Mouse (Mus musculus): ENCODE measurements around the gene Col27a1. TPM values are rescaled to one million over a fixed set of nuclear protein-coding genes. Genes with fewer than 3 reads are reported as not detected.

Col27a1 gene
- total RNA-seq (2021) = 10 to 100 TPM; 17.5 to 19.5 TPM
- long read RNA-seq, experiment 1, partial matches to known transcripts = 1 of 5 reads
- long read RNA-seq, experiment 1, other reads (novel, unspliced or antisense) = 3 of 5 reads
- long read RNA-seq, experiment 2, partial matches to known transcripts = 1 of 3 reads
- long read RNA-seq, experiment 2, other reads (novel, unspliced or antisense) = 1 of 3 reads

- no peak for DNase-seq (ENCODE audit: low spot score in 2 of 2)
These were observed at the start of gene Col27a1 for GRCm38 (mm10) chr4:63213907-63214621. Col27a1 (plus strand) TSS chr4:63214004.

- DNase-seq (ENCODE audit: low spot score in 2 of 2) = no peak
These were observed 48.2 kb upstream of the Col27a1 start for GRCm38 (mm10) chr4:63165636-63166035.

DNA sequence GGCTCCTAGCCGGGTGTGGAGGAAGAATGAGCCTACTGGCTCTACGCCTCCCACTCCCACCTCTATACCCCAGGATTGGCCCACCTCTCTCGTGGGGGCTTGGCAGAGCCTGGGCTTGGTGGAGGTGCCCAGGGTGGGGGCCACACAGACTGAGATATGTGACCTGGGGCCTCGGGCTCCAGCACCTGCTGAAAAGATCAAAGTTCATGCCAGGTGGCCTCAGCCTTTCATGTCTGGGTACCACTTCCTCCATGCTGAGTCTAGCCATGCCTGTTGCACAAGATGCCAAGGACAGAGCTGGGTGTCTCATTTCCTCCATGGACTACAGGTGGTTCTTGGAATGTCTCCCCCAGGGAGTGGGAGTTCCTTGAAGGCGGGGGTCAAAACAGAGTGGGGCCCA is 47.5 kb upstream of the Col27a1 start:
- DNase-seq (ENCODE audit: low spot score in 2 of 2) = no peak

- no peak for DNase-seq (ENCODE audit: low spot score in 2 of 2)
These were observed 43.7 kb upstream of the Col27a1 start for GRCm38 (mm10) chr4:63170061-63170460.

DNA sequence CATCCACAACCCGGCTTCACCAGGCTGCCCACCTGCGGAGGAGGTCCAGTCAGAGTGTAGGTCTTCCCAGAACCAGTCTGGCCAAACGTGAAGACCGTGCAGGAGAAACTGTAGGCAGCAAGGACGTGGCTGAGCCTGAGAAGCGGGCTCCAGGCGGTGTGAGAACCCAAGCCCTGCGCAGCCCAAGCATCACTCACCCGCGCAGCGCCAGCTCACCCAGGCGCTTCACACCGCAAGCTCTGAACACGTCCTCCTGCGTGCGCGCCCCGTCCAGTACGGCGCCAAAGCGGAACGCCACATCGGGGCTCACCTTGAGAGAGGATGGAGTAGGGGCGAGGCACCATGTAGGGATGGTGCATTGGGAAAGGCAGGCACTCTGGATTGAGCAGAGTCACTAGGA is 42.7 kb upstream of the Col27a1 start:
- DNase-seq (ENCODE audit: low spot score in 2 of 2) = no peak

DNA sequence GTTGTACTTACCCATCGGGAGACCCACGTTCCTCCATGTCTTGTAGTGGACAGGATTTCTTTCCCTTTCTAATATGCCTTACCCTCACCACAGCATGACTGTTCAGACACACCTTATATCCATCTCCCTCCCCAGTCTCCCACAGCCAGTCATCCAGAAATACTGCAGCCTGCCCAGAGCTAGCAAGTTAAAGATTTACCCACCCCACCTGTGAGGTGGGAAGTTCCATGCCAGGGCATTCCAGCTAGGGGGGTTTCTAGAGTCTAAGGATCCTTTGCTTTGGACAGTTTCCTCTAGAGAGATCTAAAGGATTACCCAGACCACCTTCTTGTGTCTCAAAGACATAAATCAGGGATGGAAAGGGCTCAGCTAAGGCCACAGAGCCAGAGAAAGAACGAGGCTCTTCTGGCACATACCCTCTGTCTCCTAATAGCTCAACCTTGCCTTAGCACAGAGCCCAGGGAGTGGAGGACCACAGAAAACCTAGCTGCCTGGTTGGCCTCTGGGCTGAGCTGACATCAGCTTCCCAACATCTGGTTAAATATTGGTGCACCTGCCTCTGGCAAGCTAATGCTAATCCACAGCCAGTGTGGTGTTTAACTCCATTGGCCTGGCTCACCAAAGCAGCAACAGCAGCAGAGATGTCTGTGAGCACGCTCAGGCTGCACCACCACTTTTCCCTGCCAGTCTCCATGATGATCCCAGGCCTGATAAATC is 41.7 kb upstream of the Col27a1 start, which contains the start of gene Kif12:
Gene Kif12 (minus strand): TSS at position 163 of the 717 bp plus-strand sequence.
- DNase-seq (ENCODE audit: low spot score in 2 of 2) = no peak

- DNase-seq (ENCODE audit: low spot score in 2 of 2) = peak in 1 of 2 experiments; percentile 55
These were observed 32.2 kb upstream of the Col27a1 start for GRCm38 (mm10) chr4:63181556-63181955.

- DNase-seq (ENCODE audit: low spot score in 2 of 2) = no peak
These were observed 27.4 kb upstream of the Col27a1 start for GRCm38 (mm10) chr4:63186281-63186870.

DNA sequence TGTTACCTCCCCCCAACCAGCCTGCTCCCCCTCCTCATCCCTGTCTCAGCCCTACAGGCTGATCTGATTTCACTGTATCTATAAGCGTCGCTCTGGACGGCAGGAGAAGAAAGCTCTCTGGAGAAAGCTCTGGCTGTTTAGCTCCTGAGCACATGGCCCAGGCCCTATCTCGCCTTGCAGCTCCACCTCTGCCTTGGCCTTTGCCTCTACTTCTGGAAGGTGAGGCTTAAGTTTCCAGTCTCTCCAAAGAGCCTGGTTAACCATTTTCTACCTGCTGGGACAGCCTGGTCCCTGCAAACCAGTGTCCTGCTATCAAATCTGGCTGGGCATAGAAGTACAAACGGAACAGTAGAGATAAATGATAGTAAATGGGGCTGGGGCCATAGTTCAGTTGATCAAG is 22.2 kb upstream of the Col27a1 start:
- DNase-seq (ENCODE audit: low spot score in 2 of 2) = no peak

GRCm38 (mm10) chr4:63194366-63194765 is 19.4 kb upstream of the Col27a1 start:
- no peak for DNase-seq (ENCODE audit: low spot score in 2 of 2)

DNA sequence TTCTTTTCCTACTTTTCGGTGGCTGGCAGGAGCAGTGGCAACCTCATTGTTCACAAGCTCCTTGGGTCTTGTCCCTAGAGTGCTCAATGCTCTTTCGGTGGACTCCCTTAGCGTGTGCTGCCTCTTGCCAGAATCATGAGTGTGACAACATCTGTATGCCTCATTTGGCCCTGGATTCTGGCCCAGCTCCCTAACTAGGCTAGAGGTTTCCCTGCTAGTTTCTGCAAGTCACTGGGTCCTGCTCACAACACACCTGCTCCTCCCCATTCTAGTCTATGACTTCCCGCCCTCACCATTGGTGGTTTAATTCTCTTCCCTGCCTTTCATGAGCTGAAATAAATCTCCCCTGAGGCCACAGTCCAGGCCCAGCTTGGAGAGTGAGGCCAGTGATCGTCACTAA is 14.4 kb upstream of the Col27a1 start:
- no peak for DNase-seq (ENCODE audit: low spot score in 2 of 2)

DNA sequence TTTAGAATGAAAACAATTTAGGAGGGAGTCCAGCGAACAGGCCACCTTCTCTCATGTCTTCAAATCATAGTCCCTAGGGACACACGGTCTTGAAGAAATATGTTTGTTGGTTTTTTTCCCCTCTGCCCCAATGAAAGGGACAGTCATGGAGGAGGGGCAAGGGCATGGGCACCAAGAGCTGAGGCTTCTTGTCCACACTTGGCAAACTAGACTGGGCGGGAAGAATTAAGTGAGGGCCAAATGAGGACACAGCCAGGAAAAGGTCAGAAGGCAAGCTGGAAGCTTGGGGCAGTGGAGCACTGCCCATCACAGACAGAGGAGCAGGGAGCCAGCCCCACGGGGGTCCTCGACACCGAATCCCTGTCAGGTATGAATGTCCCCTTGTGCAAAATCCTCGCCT is 9.9 kb upstream of the Col27a1 start:
- no peak for DNase-seq (ENCODE audit: low spot score in 2 of 2)

GRCm38 (mm10) chr4:63205583-63205982 is 8.2 kb upstream of the Col27a1 start:
- no peak for DNase-seq (ENCODE audit: low spot score in 2 of 2)

- peak; percentile 79 to 85 for DNase-seq (ENCODE audit: low spot score in 2 of 2)
These were observed 1.6 kb downstream of the Col27a1 start for GRCm38 (mm10) chr4:63215185-63215992.

DNA sequence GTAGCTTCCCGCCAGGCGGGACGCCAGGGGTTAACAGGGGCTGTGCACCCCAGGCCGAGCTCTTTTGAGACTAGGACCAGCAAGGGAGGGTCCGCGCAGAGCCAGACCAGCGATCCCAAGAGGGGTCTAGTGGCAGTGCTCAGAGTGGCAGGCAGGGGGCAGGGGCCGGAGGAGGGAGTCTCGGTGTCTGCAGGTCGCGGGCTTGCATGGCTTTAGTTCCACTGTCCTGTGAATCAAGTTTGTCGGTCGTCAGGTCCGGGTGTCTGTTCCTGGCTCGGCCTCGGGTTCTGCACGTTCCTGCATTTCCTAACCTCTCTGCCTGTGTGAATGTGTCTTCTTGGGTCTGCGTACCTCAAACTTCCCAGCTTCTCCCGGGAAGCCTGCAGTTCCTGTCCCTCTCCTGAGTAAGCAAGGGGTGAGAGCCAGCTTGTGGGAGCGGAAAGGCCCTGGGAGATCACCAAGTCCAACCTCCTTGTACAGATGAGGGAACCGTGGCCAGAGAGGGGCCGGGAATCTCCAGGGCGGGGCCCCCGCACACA is 2.3 kb downstream of the Col27a1 start:
- DNase-seq (ENCODE audit: low spot score in 2 of 2) = peak; percentile 59 to 75

GRCm38 (mm10) chr4:63216566-63216965 is 2.8 kb downstream of the Col27a1 start:
- DNase-seq (ENCODE audit: low spot score in 2 of 2) = peak in 1 of 2 experiments; percentile 61

- DNase-seq (ENCODE audit: low spot score in 2 of 2) = no peak
These were observed 3.7 kb downstream of the Col27a1 start for GRCm38 (mm10) chr4:63217513-63217912.

- no peak for DNase-seq (ENCODE audit: low spot score in 2 of 2)
These were observed 5.3 kb downstream of the Col27a1 start for GRCm38 (mm10) chr4:63219059-63219458.

DNA sequence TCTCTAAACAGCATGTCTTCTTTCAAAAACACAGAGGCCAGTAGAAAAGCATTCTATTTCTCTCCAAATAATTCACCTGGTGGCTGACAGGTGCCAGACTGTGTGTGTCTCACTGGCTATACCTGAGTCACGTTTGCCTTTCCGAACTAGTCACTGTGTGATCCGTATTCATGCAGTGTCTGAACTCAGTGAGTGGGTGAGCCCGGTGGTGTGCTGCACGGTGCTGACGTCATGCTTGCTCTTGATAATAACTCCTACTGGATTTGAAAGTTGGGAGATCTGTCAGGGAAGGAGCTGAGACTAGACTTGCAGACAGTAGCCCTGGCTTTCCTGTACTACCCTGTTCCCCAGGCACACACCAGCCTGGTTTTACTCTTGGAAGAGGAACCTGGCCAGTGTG is 5.8 kb downstream of the Col27a1 start:
- no peak for DNase-seq (ENCODE audit: low spot score in 2 of 2)

DNA sequence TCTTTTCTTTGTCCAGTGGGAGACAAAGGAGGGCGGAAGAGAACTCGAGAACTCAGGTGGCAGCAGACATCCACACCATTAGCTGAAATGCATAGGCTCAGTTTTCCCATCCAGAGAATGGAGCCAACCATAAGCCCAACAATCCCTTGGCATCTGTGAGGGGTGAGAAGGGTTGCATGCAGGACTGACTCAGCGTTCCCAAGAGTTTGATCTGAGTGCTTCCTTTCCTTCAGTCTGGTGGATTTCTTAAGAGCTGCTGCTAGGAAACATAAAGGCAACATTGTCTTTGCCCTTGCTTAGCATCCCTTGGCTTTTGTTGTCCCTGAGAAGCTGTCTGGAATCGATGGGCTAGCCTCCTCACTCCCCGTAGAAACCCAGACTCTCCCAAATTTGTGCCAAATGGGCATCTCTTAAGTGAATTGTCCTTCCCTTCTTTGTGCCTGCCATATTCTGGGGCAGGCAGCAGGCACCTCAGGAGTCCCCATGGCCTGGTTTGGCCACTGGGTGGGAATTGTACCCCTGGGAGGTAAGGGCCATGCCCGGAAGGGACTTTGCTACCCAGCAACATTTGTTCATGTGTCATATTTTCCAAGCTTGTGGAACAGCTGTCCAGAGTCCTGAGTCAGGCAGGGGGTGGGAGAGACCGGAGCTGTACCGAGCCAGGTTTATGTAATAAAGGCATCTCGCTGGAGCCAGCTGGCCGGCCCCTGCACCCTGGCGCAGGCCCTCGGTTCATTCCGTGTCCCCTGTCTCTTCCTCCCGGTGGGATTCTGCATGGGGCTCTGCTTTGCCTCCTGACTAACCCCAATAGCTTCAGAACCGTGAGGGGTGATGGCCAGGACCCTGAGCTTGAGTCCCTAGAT is 7.5 kb downstream of the Col27a1 start:
- peak in 1 of 2 experiments; percentile 75 for DNase-seq (ENCODE audit: low spot score in 2 of 2)

Data from gastrocnemius, postnatal 4 days (tissue).